Mouse (Mus musculus) lung, adult 2 months (tissue): ENCODE results near the gene Gldc. TPM values are rescaled to one million over a fixed set of nuclear protein-coding genes. Genes with fewer than 3 reads are reported as not detected.

ENCODE experiments used
- DNase-seq: peaks from one replicate; pipeline ENCODE4 v3.0.0; 2022
- H3K4me1 ChIP-seq: fragments of 200-500 bp; 2 replicates; pipeline ENCODE4 v1.6.1; 2011; ENCODE audit warnings: low read length; ENCODE audit not compliant: control insufficient read depth, insufficient read depth
- H3K4me3 ChIP-seq: fragments of 200-500 bp; replicated peaks from 2 replicates; pipeline ENCODE3; 2011; ENCODE audit warnings: low read depth, mild to moderate bottlenecking, control low read depth, low read length; ENCODE audit errors: extremely low read depth
- CTCF ChIP-seq: fragments of 200-500 bp; IDR thresholded peaks from 2 replicates; pipeline ENCODE4 v1.5.1; 2011; ENCODE audit warnings: mild to moderate bottlenecking, low read length, control low read depth; ENCODE audit not compliant: insufficient read depth
- POLR2A ChIP-seq: fragments of 200-500 bp; IDR thresholded peaks from 2 replicates; pipeline ENCODE4 v1.6.1; 2011; ENCODE audit warnings: low read depth, mild to moderate bottlenecking, control low read depth, low read length, borderline replicate concordance; ENCODE audit errors: extremely low read depth
- WGBS: fragments of 180-500 bp; shearing (Covaris S2); methylation state at CpG from one replicate; pipeline ENCODE4 v1.1.7; 2018; 5-methylcytosine and 5-hydroxymethylcytosine counted together
- polyA plus RNA-seq: library from polyadenylated mRNA; depleted of rRNA; stranded (reverse); fragments of >200 nt; gene quantifications from 2 replicates; pipeline ENCODE4 v1.2.3, GENCODE M21; 2012

Gldc gene
- polyA plus RNA-seq, 1 experiment: 0.15 TPM

GRCm38 (mm10) chr19:30164228-30164627 is 11.0 kb downstream of the Gldc start:
- WGBS: 69% methylated on average over 2 of the region's 2 CpGs
- Histone ChIP-seq H3K4me1 (no peaks in the 10 kb centered on the region), H3K4me3 (no peak overlapping the region)
- TF ChIP-seq POLR2A: no peak
- no peak for TF ChIP-seq CTCF
- DNase-seq: no peak

- DNase-seq: no peak
- 80% methylated on average over 5 of the region's 5 CpGs for WGBS
- TF ChIP-seq CTCF (no peak), POLR2A (no peak)
- H3K4me1 ChIP-seq: no peaks in the 10 kb centered on the region
- no peak overlapping the region for H3K4me3 ChIP-seq
Measured at GRCm38 (mm10) chr19:30162808-30163207, 12.4 kb downstream of the Gldc start.

- no peaks in the 10 kb centered on the region for H3K4me1 ChIP-seq
- H3K4me3 ChIP-seq: no peak overlapping the region
- DNase-seq: no peak
- no peak for TF ChIP-seq CTCF
- no peak for TF ChIP-seq POLR2A
- 68% methylated on average over 2 of the region's 2 CpGs for WGBS
Measured at GRCm38 (mm10) chr19:30160021-30160420, 15.2 kb downstream of the Gldc start.

- no peak for TF ChIP-seq CTCF
- no peak for TF ChIP-seq POLR2A
- H3K4me1 ChIP-seq: no peaks in the 10 kb centered on the region
- H3K4me3 ChIP-seq: no peak overlapping the region
- DNase-seq: no peak
- WGBS: 82% methylated on average over 4 of the region's 4 CpGs
Measured at GRCm38 (mm10) chr19:30158189-30158588, 17.0 kb downstream of the Gldc start.

- Histone ChIP-seq H3K4me3 (no peak overlapping the region), H3K4me1 (no peaks in the 10 kb centered on the region)
- no peak for DNase-seq
- WGBS: 61% methylated on average over 12 of the region's 12 CpGs
- TF ChIP-seq CTCF: no peak
- TF ChIP-seq POLR2A: no peak
Measured at GRCm38 (mm10) chr19:30157031-30157687, 18.1 kb downstream of the Gldc start.

GRCm38 (mm10) chr19:30153729-30154128 is 21.5 kb downstream of the Gldc start:
- no peak for DNase-seq
- TF ChIP-seq POLR2A (no peak), CTCF (no peak)
- Histone ChIP-seq H3K4me1 (no peaks in the 10 kb centered on the region), H3K4me3 (no peak overlapping the region)
- 68% methylated on average over 3 of the region's 3 CpGs for WGBS

GRCm38 (mm10) chr19:30151290-30151689 is 23.9 kb downstream of the Gldc start:
- no peaks in the 10 kb centered on the region for H3K4me1 ChIP-seq
- TF ChIP-seq CTCF (no peak), POLR2A (no peak)
- no peak overlapping the region for H3K4me3 ChIP-seq
- no peak for DNase-seq
- 87% methylated on average over 10 of the region's 10 CpGs for WGBS

- TF ChIP-seq POLR2A (no peak), CTCF (no peak)
- DNase-seq: no peak
- Histone ChIP-seq H3K4me1 (no peaks in the 10 kb centered on the region), H3K4me3 (no peak overlapping the region)
- WGBS: 51% methylated on average over 6 of the region's 6 CpGs
Measured at GRCm38 (mm10) chr19:30149238-30149805, 25.9 kb downstream of the Gldc start.

- Histone ChIP-seq H3K4me1 (no peaks in the 10 kb centered on the region), H3K4me3 (no peak overlapping the region)
- TF ChIP-seq POLR2A: no peak
- no peak for TF ChIP-seq CTCF
- 75% methylated on average over 4 of the region's 4 CpGs for WGBS
- no peak for DNase-seq
Measured at GRCm38 (mm10) chr19:30147306-30147705, 27.9 kb downstream of the Gldc start.

GRCm38 (mm10) chr19:30146761-30147160 is 28.5 kb downstream of the Gldc start:
- no peak for DNase-seq
- no peaks in the 10 kb centered on the region for H3K4me1 ChIP-seq
- TF ChIP-seq POLR2A (no peak), CTCF (no peak)
- WGBS: 66% methylated on average over 6 of the region's 6 CpGs
- H3K4me3 ChIP-seq: no peak overlapping the region

- no peak overlapping the region for H3K4me3 ChIP-seq
- 81% methylated on average over 4 of the region's 4 CpGs for WGBS
- TF ChIP-seq CTCF (no peak), POLR2A (no peak)
- no peaks in the 10 kb centered on the region for H3K4me1 ChIP-seq
- no peak for DNase-seq
Measured at GRCm38 (mm10) chr19:30145106-30145505, 30.1 kb downstream of the Gldc start.
